Mouse (Mus musculus): ENCODE measurements at regions not wholly inside any gene's neighbourhood (a gene's known extent, or its start where the extent isn't known, plus 50 kb on each side); places are given as distances from the start of the nearest gene placed in this dataset.
"Not testable (repeated sequence)": the region's sequence is repeated elsewhere in the genome, so short reads cannot be mapped to it uniquely, and the experiment has no call there.

GRCm38 (mm10) chr9:12611994-12612393 lies 633.6 kb downstream of the Jrkl start:
- not testable (repeated sequence) for H3K9me3 ChIP-seq (ENCODE audit: control insufficient read depth, low read length); H3K4me2 ChIP-seq (ENCODE audit: low read depth, low read length); H3K4me3 ChIP-seq (ENCODE audit: low read depth, low read length); ATAC-seq (ENCODE audit: low read depth); H3K4me1 ChIP-seq (ENCODE audit: control insufficient read depth, insufficient read depth, low read length); H3K36me3 ChIP-seq (ENCODE audit: control insufficient read depth, insufficient read depth, low read length); H3K27ac ChIP-seq (ENCODE audit: low read depth, low read length); H3K27me3 ChIP-seq (ENCODE audit: control insufficient read depth, insufficient read depth, low read length); H3K9ac ChIP-seq (replicated peaks; ENCODE audit: low read depth, low read length)
- WGBS: 88% methylated on average over 8 of the region's 8 CpGs

GRCm38 (mm10) chr9:12598113-12598650 lies 647.4 kb downstream of the Jrkl start:
- 47% methylated on average over 3 of the region's 3 CpGs for WGBS
- no peaks in the 10 kb centered on the region for H3K4me1 ChIP-seq (ENCODE audit: control insufficient read depth, insufficient read depth, low read length)
- H3K4me2 ChIP-seq (ENCODE audit: low read depth, low read length): no peak overlapping the region
- no peak overlapping the region for H3K27ac ChIP-seq (ENCODE audit: low read depth, low read length)
- no peak overlapping the region for H3K4me3 ChIP-seq (ENCODE audit: low read depth, low read length)
- H3K9me3 ChIP-seq (ENCODE audit: control insufficient read depth, low read length): no peaks in the 10 kb centered on the region
- H3K27me3 ChIP-seq (ENCODE audit: control insufficient read depth, insufficient read depth, low read length): no peaks in the 10 kb centered on the region
- no peak overlapping the region for H3K9ac ChIP-seq (replicated peaks; ENCODE audit: low read depth, low read length)
- no peaks in the 10 kb centered on the region for H3K36me3 ChIP-seq (ENCODE audit: control insufficient read depth, insufficient read depth, low read length)
- no peak for ATAC-seq (ENCODE audit: low read depth)

GRCm38 (mm10) chr9:12587289-12588057 lies 658.2 kb downstream of the Jrkl start:
- ATAC-seq (ENCODE audit: low read depth): peak; percentile 58; the same call in 1 of the 2 replicates
- no peak overlapping the region for H3K4me3 ChIP-seq (ENCODE audit: low read depth, low read length)
- H3K4me2 ChIP-seq (ENCODE audit: low read depth, low read length): no peak overlapping the region

More at GRCm38 (mm10) chr9:12587289-12588057, 658.2 kb downstream of the Jrkl start:
- Histone ChIP-seq H3K4me1 (ENCODE audit: control insufficient read depth, insufficient read depth, low read length) (no peaks in the 10 kb centered on the region), H3K27ac (ENCODE audit: low read depth, low read length) (no peak overlapping the region), H3K36me3 (ENCODE audit: control insufficient read depth, insufficient read depth, low read length) (no peaks in the 10 kb centered on the region), H3K9ac (replicated peaks; ENCODE audit: low read depth, low read length) (no peak overlapping the region), H3K9me3 (ENCODE audit: control insufficient read depth, low read length) (no peaks in the 10 kb centered on the region), H3K27me3 (ENCODE audit: control insufficient read depth, insufficient read depth, low read length) (no peaks in the 10 kb centered on the region)
